Mouse (Mus musculus): ENCODE data around the gene Exoc3l2.
A peak's percentile ranks its signal among the peaks of the same experiment; 100 is the strongest.

Exoc3l2 gene

DNA sequence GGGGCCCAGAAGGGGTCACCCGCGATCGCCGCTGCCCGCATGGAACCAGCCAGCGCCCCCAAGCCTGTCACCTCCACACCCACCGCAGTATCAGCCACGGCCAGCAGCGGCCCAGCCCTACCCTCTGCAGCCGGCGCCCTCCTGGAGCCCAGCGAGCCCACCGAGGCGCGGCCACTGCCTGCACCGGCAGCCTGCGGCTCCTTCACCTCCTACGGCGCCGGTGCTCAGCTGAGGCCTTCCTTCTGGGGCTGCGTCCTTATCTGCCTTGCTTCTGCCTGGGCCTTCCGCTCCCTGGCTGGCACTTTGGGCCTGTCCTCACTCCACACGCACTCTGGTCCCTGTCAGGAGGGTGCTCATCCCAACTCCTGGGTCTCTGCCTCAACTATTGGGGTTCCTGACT is 56.9 kb downstream of the Exoc3l2 start:
- DNase-seq (ENCODE audit: low spot score in 2 of 2): peak in 1 of 2 experiments; percentile 21

DNA sequence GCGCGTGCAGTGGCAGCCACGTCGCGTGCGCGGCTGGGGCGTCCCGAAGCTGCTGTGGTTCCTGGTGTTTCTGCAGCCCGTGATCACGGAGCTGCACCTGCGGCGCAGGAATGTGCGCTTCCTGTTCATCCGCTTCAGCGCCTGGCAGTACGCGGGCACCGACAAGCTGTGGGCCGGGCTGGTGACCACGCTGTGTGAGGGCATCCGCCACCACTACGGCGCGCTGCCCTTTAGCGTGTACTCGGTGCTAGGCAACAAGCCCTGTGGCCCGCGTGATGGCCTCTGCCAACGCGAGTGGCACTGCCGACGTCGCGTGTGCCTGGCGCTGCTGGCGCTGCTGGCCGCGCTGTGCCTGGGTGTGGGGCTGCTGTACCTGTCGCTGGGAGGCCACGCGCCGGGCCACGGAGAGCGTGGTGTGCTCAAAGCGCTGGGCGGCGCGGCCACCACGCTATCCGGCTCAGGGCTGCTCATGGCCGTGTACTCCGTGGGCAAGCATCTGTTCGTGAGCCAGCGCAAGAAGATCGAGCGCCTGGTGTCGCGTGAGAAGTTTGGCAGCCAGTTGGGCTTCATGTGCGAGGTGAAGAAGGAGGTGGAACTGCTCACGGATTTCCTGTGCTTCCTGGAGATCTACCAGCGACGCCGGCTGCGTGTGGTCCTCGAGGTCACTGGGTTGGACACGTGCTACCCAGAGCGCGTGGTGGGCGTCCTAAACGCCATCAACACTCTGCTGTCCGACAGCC is 60.1 kb downstream of the Exoc3l2 start:
- DNase-seq (ENCODE audit: low spot score in 2 of 2): peak in 1 of 2 experiments; percentile 47

DNA sequence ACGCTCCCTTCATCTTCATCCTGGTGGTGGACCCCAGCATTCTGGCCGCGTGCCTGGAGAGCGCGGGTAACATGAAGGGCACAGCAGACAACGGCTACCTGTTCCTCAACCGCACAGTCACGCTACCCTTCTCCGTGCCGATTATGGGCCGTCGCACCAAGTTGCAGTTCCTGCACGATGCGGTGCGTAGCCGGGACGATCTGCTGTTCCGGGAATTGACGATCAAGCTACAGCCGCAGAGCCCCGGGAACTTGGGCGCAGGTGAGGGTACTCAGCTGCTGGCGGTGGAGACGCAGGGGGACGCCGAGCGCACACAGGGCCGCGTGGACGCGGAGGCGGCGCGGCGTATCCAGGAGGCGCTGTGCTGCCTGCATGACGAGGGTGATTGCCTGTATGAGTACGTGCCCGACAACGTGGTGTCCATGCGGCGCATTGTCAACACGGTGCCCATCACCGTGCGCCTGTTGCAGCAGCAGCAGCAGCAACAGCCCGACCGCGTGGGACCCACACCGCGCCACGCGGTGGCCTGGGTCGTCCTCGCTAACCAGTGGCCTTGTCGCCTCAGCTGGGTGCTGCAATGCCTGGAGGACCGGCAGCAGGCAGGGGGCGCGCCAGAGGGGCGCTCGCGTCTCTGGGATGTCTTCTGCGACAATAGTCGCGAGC is 60.8 kb downstream of the Exoc3l2 start:
- peak; percentile 83 to 86 for DNase-seq (ENCODE audit: low spot score in 2 of 2)

DNA sequence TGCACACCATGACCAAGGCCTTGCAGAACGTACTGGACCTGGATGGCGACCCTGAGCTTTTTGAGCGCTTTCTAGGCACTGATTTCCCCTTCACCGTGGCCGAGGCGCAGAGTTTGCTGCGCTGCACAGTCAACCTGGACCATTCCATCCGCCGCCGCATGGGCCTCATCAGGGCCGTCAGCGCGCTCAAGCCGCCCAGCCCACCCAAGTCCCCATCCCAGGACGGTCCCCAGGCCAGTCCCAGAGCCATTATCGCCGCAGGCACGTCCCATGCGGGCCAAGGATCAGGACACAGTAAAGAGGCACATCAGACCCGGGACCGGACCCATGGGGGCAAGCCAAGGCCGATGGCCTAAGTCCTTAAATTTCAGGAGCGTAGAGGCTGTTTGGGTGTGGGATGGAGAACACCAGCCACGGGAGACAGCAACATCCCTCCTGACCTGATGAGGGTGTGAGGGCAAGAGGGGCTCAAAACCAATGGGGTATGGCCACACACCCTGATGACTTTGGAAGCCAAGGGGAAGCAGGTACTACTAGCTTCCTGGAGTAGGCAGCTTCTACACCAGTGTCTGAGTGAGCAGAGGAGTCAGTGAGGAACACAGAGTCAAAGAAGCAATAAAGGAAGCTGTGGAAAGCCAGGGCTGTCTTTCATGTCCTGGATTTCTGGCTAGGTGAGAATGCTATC is 61.4 kb downstream of the Exoc3l2 start:
- DNase-seq (ENCODE audit: low spot score in 2 of 2): no peak

- DNase-seq (ENCODE audit: low spot score in 2 of 2): no peak
Measured at GRCm38 (mm10) chr7:19525105-19525481, 62.0 kb downstream of the Exoc3l2 start.

- no peak for DNase-seq (ENCODE audit: low spot score in 2 of 2)
Measured at GRCm38 (mm10) chr7:19531077-19531476, 67.9 kb downstream of the Exoc3l2 start.

DNA sequence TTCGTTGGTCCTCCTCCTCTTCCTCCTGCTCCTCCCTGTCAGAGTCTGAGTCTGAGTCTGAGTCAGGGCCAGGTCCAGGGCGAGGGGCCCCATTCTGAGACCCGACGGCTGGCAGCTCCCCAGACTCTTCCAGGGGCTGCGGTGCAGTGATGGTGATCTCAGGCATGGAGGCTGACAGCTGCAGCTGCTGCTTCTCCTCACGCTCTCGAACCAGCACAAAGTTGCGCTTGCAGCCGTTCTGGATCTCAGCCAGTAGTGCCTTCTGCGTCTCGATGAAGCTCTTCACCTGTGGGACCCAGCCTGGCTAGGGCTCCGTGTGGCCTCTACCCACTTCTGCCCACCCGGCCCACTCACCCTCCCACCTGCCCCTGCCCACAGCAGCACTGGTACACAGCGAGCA is 69.1 kb downstream of the Exoc3l2 start:
- no peak for DNase-seq (ENCODE audit: low spot score in 2 of 2)

GRCm38 (mm10) chr7:19534676-19535075 is 71.5 kb downstream of the Exoc3l2 start:
- DNase-seq (ENCODE audit: low spot score in 2 of 2): no peak

GRCm38 (mm10) chr7:19540771-19541566 is 77.8 kb downstream of the Exoc3l2 start:
- DNase-seq (ENCODE audit: low spot score in 2 of 2): no peak

GRCm38 (mm10) chr7:19541681-19542154 is 78.6 kb downstream of the Exoc3l2 start:
- no peak for DNase-seq (ENCODE audit: low spot score in 2 of 2)

DNA sequence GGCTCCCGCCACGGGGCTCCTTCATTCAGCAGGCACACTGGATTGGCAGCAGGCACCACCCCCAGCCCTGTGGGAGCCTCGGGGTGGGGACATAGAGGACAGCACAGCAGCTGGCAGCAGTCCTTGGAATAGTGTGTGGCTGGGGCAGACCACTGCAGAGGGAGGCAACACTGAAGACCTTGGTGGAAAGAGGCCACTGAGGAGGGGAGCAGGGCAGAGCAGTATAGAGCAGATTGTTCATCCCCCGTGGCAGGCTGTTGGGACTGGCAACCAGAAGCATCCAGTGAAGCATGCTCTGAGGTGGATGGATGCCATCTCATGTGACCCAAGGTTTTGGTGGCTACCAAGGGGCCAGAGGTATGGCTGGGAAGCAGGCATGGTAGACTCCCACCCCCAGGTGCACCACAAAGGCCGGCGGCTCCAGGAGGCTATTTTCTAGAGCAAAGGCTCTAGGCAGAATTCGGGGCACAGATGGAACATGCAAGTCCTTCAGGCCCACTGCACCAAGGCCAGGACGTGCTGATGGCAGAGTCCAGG is 79.1 kb downstream of the Exoc3l2 start:
- peak; percentile 60 to 64 for DNase-seq (ENCODE audit: low spot score in 2 of 2)

DNA sequence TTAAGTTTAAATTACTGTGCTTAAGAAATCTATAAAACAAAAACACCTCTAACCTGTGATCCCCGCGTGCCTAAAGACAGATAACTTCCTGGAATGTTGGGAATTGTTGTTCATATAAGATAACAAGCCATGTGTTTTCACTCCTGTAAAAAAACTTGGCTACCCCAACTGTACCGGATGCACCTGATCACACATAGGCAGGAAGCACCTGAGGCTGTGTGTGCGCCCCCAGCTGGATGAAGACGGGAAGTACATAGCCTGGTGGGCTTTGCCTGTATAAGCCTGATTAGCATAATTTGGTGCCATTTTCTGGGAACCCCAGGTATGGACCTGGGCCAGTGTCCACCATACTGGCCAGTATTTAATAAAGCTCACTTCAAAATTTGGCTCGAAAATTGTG is 80.5 kb downstream of the Exoc3l2 start:
- DNase-seq (ENCODE audit: low spot score in 2 of 2): no peak

- DNase-seq (ENCODE audit: low spot score in 2 of 2): no peak
Measured at GRCm38 (mm10) chr7:19546007-19546406, 82.9 kb downstream of the Exoc3l2 start.

All from right cerebral cortex, postnatal 10 days (tissue).